Mouse (Mus musculus) thymus, adult 2 months (tissue): ENCODE data around the gene Zfp26. TPM values are rescaled to one million over a fixed set of nuclear protein-coding genes. Genes with fewer than 3 reads are reported as not detected.

ENCODE experiments used
- DNase-seq: peaks from one replicate; pipeline ENCODE4 v3.0.0; 2021
- H3K27ac ChIP-seq: fragments of 200-500 bp; 2 replicates; pipeline ENCODE4 v1.5.1; 2012; ENCODE audit warnings: low read length, control low read depth; ENCODE audit not compliant: control insufficient read depth, insufficient read depth
- H3K27me3 ChIP-seq: fragments of 200-500 bp; 2 replicates; pipeline ENCODE4 v1.6.1; 2012; ENCODE audit warnings: mild to moderate bottlenecking, low read length, moderate library complexity, mixed read lengths; ENCODE audit not compliant: control insufficient read depth, insufficient read depth
- H3K36me3 ChIP-seq: fragments of 200-500 bp; 2 replicates; pipeline ENCODE4 v1.6.1; 2012; ENCODE audit warnings: mild to moderate bottlenecking, low read length, moderate library complexity; ENCODE audit not compliant: control insufficient read depth, insufficient read depth
- H3K4me1 ChIP-seq: fragments of 200-500 bp; replicated peaks from 2 replicates; pipeline ENCODE4 v1.6.1; 2012; ENCODE audit warnings: low read length; ENCODE audit not compliant: control insufficient read depth, insufficient read depth
- H3K4me3 ChIP-seq: fragments of 200-500 bp; 2 replicates; pipeline ENCODE4 v1.5.1; 2012; ENCODE audit warnings: mild to moderate bottlenecking, low read length, control low read depth, moderate library complexity; ENCODE audit not compliant: control insufficient read depth, insufficient read depth
- CTCF ChIP-seq: fragments of 200-500 bp; IDR thresholded peaks from 2 replicates; pipeline ENCODE4 v1.5.1; 2012; ENCODE audit warnings: mild to moderate bottlenecking, control low read depth, low read length, moderate library complexity, borderline replicate concordance; ENCODE audit not compliant: control insufficient read depth, poor library complexity, insufficient read depth; ENCODE audit errors: extremely low read depth
- POLR2A ChIP-seq: fragments of 200-500 bp; IDR thresholded peaks from 2 replicates; pipeline ENCODE4 v1.6.1; 2012; ENCODE audit warnings: mild to moderate bottlenecking, low read length, control low read depth, moderate library complexity; ENCODE audit not compliant: control insufficient read depth, poor library complexity, insufficient read depth; ENCODE audit errors: extremely low read depth
- WGBS: fragments of 180-500 bp; shearing (Covaris S2); methylation state at CpG from one replicate; pipeline ENCODE4 v1.1.7; 2018; 5-methylcytosine and 5-hydroxymethylcytosine counted together
- polyA plus RNA-seq: library from polyadenylated mRNA; depleted of rRNA; stranded (reverse); fragments of >200 nt; gene quantifications from 2 replicates; pipeline ENCODE4 v1.2.3, GENCODE M21; 2012; rRNA removed

The Zfp26 gene
- polyA plus RNA-seq, 1 experiment = 5.2 TPM

- no peak for DNase-seq
- H3K36me3 ChIP-seq = no peaks in the 10 kb centered on the region
- peaks cover 2% of the 10 kb centered on the region; the same call in 1 of the 2 replicates for H3K4me1 ChIP-seq
- H3K4me3 ChIP-seq = no peak overlapping the region
- H3K27ac ChIP-seq = no peak overlapping the region
- 96% methylated on average over 7 of the region's 7 CpGs for WGBS
- no peaks in the 10 kb centered on the region for H3K27me3 ChIP-seq
- no peak for TF ChIP-seq CTCF
- TF ChIP-seq POLR2A = no peak
Measured at GRCm38 (mm10) chr9:20383659-20384058, 76.3 kb downstream of the Zfp26 start.

Other genes starting within 250 kb of the Zfp26 start
- not detected in 2 replicates for gene Olfr871, start 248.0 kb downstream of the Zfp26 start, polyA plus RNA-seq
- not detected in 2 replicates for gene Olfr872, start 223.0 kb downstream of the Zfp26 start, polyA plus RNA-seq
- gene Olfr39, start 177.8 kb downstream of the Zfp26 start, polyA plus RNA-seq = not detected in 2 replicates
- gene Olfr873, start 161.6 kb downstream of the Zfp26 start, polyA plus RNA-seq = not detected in 2 replicates
- not detected in 2 replicates for gene Olfr18, start 124.1 kb downstream of the Zfp26 start, polyA plus RNA-seq
- 3.6 and 5.4 TPM in 2 replicates for gene Zfp560, start 75.0 kb downstream of the Zfp26 start, polyA plus RNA-seq
- 7.7 and 9.8 TPM in 2 replicates for gene Zfp426, start 32.6 kb upstream of the Zfp26 start, polyA plus RNA-seq
- gene Zfp266, start 61.3 kb upstream of the Zfp26 start, polyA plus RNA-seq = 11.4 and 12.1 TPM in 2 replicates
- 7.5 and 8.2 TPM in 2 replicates for gene Zfp846, start 121.1 kb upstream of the Zfp26 start, polyA plus RNA-seq
- gene Ubl5, start 182.7 kb upstream of the Zfp26 start, polyA plus RNA-seq = 189 and 207 TPM in 2 replicates
- 560 and 583 TPM in 2 replicates for gene Fbxl12, start 184.6 kb upstream of the Zfp26 start, polyA plus RNA-seq
- gene Pin1, start 191.9 kb upstream of the Zfp26 start, polyA plus RNA-seq = 36.8 and 37.2 TPM in 2 replicates